Mouse (Mus musculus) testis, adult 2 months (tissue): ENCODE data around the gene Cngb1. TPM values are rescaled to one million over a fixed set of nuclear protein-coding genes. Genes with fewer than 3 reads are reported as not detected.

Source experiments
- H3K27ac ChIP-seq: fragments of 200-500 bp; 2 replicates; pipeline ENCODE4 v1.5.1; 2012; ENCODE audit warnings: low read depth, low read length; ENCODE audit not compliant: control insufficient read depth, insufficient read depth
- H3K27me3 ChIP-seq: fragments of 200-500 bp; 2 replicates; pipeline ENCODE4 v1.6.1; 2012; ENCODE audit warnings: mild to moderate bottlenecking, low read length, moderate library complexity; ENCODE audit not compliant: control insufficient read depth, insufficient read depth
- H3K36me3 ChIP-seq: fragments of 200-500 bp; 2 replicates; pipeline ENCODE4 v1.6.1; 2012; ENCODE audit warnings: mild to moderate bottlenecking, low read length; ENCODE audit not compliant: control insufficient read depth, insufficient read depth
- H3K4me1 ChIP-seq: fragments of 200-500 bp; 2 replicates; pipeline ENCODE4 v1.6.1; 2012; ENCODE audit warnings: low read length; ENCODE audit not compliant: control insufficient read depth, insufficient read depth
- H3K4me3 ChIP-seq: fragments of 200-500 bp; 2 replicates; pipeline ENCODE4 v1.5.1; 2012; ENCODE audit warnings: low read depth, mild to moderate bottlenecking, low read length, moderate library complexity, mixed read lengths; ENCODE audit not compliant: control insufficient read depth
- CTCF ChIP-seq: fragments of 200-500 bp; IDR thresholded peaks from 2 replicates; pipeline ENCODE4 v1.5.1; 2012; ENCODE audit warnings: low read depth, mild to moderate bottlenecking, inconsistent platforms, low read length, moderate library complexity; ENCODE audit not compliant: control insufficient read depth, insufficient read depth, insufficient replicate concordance
- POLR2A ChIP-seq: fragments of 200-500 bp; IDR thresholded peaks from 2 replicates; pipeline ENCODE4 v1.6.1; 2012; ENCODE audit warnings: low read depth, mild to moderate bottlenecking, inconsistent platforms, low read length, moderate library complexity; ENCODE audit not compliant: control insufficient read depth
- polyA plus RNA-seq: library from polyadenylated mRNA; depleted of rRNA; stranded (reverse); fragments of >200 nt; gene quantifications from 2 replicates; pipeline ENCODE4 v1.2.3, GENCODE M21; 2012

Cngb1 gene
- polyA plus RNA-seq, 1 experiment = 6.9 TPM

GRCm38 (mm10) chr8:95320224-95321139, 14.1 kb upstream of the Cngb1 start:
- H3K4me1 ChIP-seq = peaks cover 15% of the 10 kb centered on the region
- H3K27ac ChIP-seq = no peak overlapping the region
- no peaks in the 10 kb centered on the region for H3K36me3 ChIP-seq
- TF ChIP-seq POLR2A = no peak
- TF ChIP-seq CTCF = no peak
- peak overlapping the region; percentile 63 for H3K4me3 ChIP-seq
- H3K27me3 ChIP-seq = no peaks in the 10 kb centered on the region

- Histone ChIP-seq H3K36me3 (no peaks in the 10 kb centered on the region), H3K4me3 (peak overlapping the region; percentile 5; the same call in 1 of the 2 replicates), H3K27me3 (no peaks in the 10 kb centered on the region), H3K4me1 (peaks cover 15% of the 10 kb centered on the region), H3K27ac (no peak overlapping the region)
- TF ChIP-seq POLR2A (no peak), CTCF (no peak)
Measured at GRCm38 (mm10) chr8:95315350-95315749, 9.0 kb upstream of the Cngb1 start.

GRCm38 (mm10) chr8:95314707-95315106, 8.3 kb upstream of the Cngb1 start:
- no peak overlapping the region for H3K4me3 ChIP-seq
- no peak overlapping the region for H3K27ac ChIP-seq
- H3K36me3 ChIP-seq = no peaks in the 10 kb centered on the region
- TF ChIP-seq POLR2A (no peak), CTCF (no peak)
- no peaks in the 10 kb centered on the region for H3K27me3 ChIP-seq
- H3K4me1 ChIP-seq = peaks cover 9% of the 10 kb centered on the region

GRCm38 (mm10) chr8:95313857-95314256, 7.5 kb upstream of the Cngb1 start:
- Histone ChIP-seq H3K36me3 (no peaks in the 10 kb centered on the region), H3K27ac (no peak overlapping the region), H3K4me1 (peaks cover 7% of the 10 kb centered on the region), H3K27me3 (no peaks in the 10 kb centered on the region), H3K4me3 (peak overlapping the region; percentile 1; the same call in 1 of the 2 replicates)
- TF ChIP-seq POLR2A = no peak

DNA sequence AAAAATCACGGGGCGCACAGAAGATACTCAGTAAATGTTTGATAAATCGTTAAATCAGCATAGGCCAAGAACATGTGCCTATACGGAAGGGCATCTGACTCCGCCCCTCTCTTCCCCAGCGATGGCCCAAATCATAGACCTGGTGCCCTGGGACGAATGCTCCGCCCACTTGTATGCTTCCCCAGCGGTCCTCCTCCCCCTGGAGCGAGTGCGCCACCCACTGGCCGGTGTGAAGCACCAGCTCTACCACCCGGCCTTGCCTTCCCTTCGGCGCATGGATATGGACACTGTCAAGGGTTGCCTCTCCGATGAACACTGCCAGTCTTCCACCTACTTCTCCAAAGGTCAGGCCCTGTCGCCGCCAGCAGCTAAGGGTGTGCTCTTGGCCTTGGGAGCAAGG, 6.5 kb upstream of the Cngb1 start:
- Histone ChIP-seq H3K27me3 (no peaks in the 10 kb centered on the region), H3K4me3 (peak overlapping the region; percentile 91), H3K4me1 (peaks cover 7% of the 10 kb centered on the region), H3K27ac (no peak overlapping the region), H3K36me3 (no peaks in the 10 kb centered on the region)
- TF ChIP-seq CTCF (peak; percentile 67; the same call in 1 of the 2 replicates), POLR2A (no peak)

DNA sequence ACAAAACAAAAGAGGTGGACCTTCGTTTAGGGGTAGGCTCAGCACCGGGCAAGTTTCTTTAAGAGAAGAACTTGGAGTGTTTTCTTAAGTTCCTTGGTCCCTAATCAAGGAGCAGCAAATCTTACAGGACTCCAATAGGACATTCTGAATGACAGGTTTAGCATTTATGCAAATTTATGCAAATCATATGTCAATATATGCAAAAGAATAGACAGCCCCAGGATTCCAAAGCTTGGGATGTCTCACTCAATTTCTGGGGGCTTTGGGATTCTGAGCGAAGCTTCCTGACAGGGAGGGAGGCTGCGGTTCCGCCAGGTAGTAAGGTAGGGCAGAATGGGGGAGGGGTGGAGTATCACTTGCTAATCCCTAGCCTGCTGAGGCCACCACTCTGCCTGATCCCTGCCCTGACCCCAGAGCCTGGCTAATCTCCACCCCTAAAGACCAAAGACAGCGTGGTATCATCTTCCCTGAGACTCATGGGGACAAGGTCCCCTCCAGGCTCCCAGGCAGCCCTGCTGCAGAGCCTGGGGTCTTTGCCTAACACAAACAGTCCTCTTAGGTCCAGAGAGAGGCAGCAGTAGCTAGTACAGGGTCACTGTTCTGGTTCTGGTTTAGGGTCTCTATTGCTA, 4.1 kb upstream of the Cngb1 start, which contains the start of gene Tepp:
TSS of gene Tepp (plus strand) at position 225 of the 629 bp plus-strand sequence.
- TF ChIP-seq CTCF (no peak), POLR2A (no peak)
- Histone ChIP-seq H3K4me1 (peaks cover 11% of the 10 kb centered on the region), H3K27me3 (no peaks in the 10 kb centered on the region), H3K36me3 (no peaks in the 10 kb centered on the region), H3K4me3 (peak within 1 kb of the TSS; percentile 83), H3K27ac (peak within 1 kb of the TSS; percentile 41)

DNA sequence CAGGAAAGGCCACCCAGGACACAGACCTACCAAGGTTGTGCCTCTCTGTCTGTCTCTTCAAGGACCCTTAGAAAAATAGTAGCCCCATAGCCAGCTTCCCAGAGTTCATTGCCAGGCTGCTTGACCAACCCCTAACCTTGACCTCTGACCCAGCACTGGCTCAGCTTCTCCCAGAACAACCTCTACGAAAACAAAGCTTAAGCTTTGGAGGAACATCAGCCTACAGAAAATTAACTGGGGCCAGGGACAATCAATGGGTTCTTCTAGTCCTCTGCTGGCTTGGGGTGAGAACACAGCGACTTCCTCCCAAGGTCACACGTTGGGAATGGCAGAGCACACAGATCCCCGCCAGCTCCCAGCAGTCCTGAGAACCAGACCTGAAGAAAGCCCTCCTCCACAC, 859 bp downstream of the Cngb1 start:
- Histone ChIP-seq H3K27ac (peak overlapping the region; percentile 34; the same call in 1 of the 2 replicates), H3K36me3 (no peaks in the 10 kb centered on the region), H3K27me3 (no peaks in the 10 kb centered on the region), H3K4me3 (no peak overlapping the region), H3K4me1 (peaks cover 5% of the 10 kb centered on the region)
- TF ChIP-seq POLR2A = no peak
- no peak for TF ChIP-seq CTCF
